Mouse (Mus musculus): ENCODE measurements around the gene Cox10.
"Not testable (repeated sequence)": the region's sequence is repeated elsewhere in the genome, so short reads cannot be mapped to it uniquely, and the experiment has no call there.

Cox10 gene

GRCm38 (mm10) chr11:64078956-64079726 lies at the start of gene Cox10:
Gene Cox10, minus strand, starts transcription at chr11:64079468.
- DNase-seq (ENCODE audit: inconsistent ontology term), result peak; percentile 84

GRCm38 (mm10) chr11:64128016-64128415 lies 48.7 kb upstream of the Cox10 start:
- DNase-seq (ENCODE audit: inconsistent ontology term), result peak; percentile 43

GRCm38 (mm10) chr11:64125471-64125870 lies 46.2 kb upstream of the Cox10 start:
- no peak for DNase-seq (ENCODE audit: inconsistent ontology term)

- not testable (repeated sequence) for DNase-seq (ENCODE audit: inconsistent ontology term)
Observed at GRCm38 (mm10) chr11:64123174-64123573, 43.9 kb upstream of the Cox10 start.

GRCm38 (mm10) chr11:64116711-64117110 lies 37.4 kb upstream of the Cox10 start:
- no peak for DNase-seq (ENCODE audit: inconsistent ontology term)

GRCm38 (mm10) chr11:64115822-64116221 lies 36.6 kb upstream of the Cox10 start:
- DNase-seq (ENCODE audit: inconsistent ontology term), result no peak

GRCm38 (mm10) chr11:64115101-64115500 lies 35.8 kb upstream of the Cox10 start:
- no peak for DNase-seq (ENCODE audit: inconsistent ontology term)

- DNase-seq (ENCODE audit: inconsistent ontology term), result no peak
Observed at GRCm38 (mm10) chr11:64100060-64100459, 20.8 kb upstream of the Cox10 start.

GRCm38 (mm10) chr11:64093058-64093457 lies 13.8 kb upstream of the Cox10 start:
- no peak for DNase-seq (ENCODE audit: inconsistent ontology term)

- DNase-seq (ENCODE audit: inconsistent ontology term), result no peak
Observed at GRCm38 (mm10) chr11:64091150-64091549, 11.9 kb upstream of the Cox10 start.

GRCm38 (mm10) chr11:64089682-64090081 lies 10.4 kb upstream of the Cox10 start:
- DNase-seq (ENCODE audit: inconsistent ontology term), result no peak

- DNase-seq (ENCODE audit: inconsistent ontology term), result no peak
Observed at GRCm38 (mm10) chr11:64085888-64086287, 6.6 kb upstream of the Cox10 start.

GRCm38 (mm10) chr11:64079727-64080081 lies 436 bp upstream of the Cox10 start:
- DNase-seq (ENCODE audit: inconsistent ontology term), result no peak

- no peak for DNase-seq (ENCODE audit: inconsistent ontology term)
Observed at GRCm38 (mm10) chr11:64076212-64076611, 3.1 kb downstream of the Cox10 start.

- no peak for DNase-seq (ENCODE audit: inconsistent ontology term)
Observed at GRCm38 (mm10) chr11:64073379-64073778, 5.9 kb downstream of the Cox10 start.

GRCm38 (mm10) chr11:64071536-64071935 lies 7.7 kb downstream of the Cox10 start:
- DNase-seq (ENCODE audit: inconsistent ontology term), result no peak

GRCm38 (mm10) chr11:64066001-64066400 lies 13.3 kb downstream of the Cox10 start:
- DNase-seq (ENCODE audit: inconsistent ontology term), result no peak

- DNase-seq (ENCODE audit: inconsistent ontology term), result no peak
Observed at GRCm38 (mm10) chr11:64063130-64063529, 16.1 kb downstream of the Cox10 start.

GRCm38 (mm10) chr11:64062226-64062625 lies 17.0 kb downstream of the Cox10 start:
- DNase-seq (ENCODE audit: inconsistent ontology term), result no peak

- DNase-seq (ENCODE audit: inconsistent ontology term), result no peak
Observed at GRCm38 (mm10) chr11:64059305-64059704, 20.0 kb downstream of the Cox10 start.

- no peak for DNase-seq (ENCODE audit: inconsistent ontology term)
Observed at GRCm38 (mm10) chr11:64058474-64058873, 20.8 kb downstream of the Cox10 start.

- DNase-seq (ENCODE audit: inconsistent ontology term), result no peak
Observed at GRCm38 (mm10) chr11:64053371-64053770, 25.9 kb downstream of the Cox10 start.

GRCm38 (mm10) chr11:64051195-64051968 lies 27.9 kb downstream of the Cox10 start:
- no peak for DNase-seq (ENCODE audit: inconsistent ontology term)

Measured in Muller cell, postnatal 12 days (primary cell).